Mouse (Mus musculus): ENCODE results near the gene Immp1l.

- TF ChIP-seq RCOR1 (conservative IDR thresholded peaks at IDR 0.05; ENCODE audit: low read depth, low read length): no peak
- no peak for TF ChIP-seq POLR2A (IDR thresholded peaks at IDR 0.05; ENCODE audit: low read depth, low read length)
- TF ChIP-seq CHD2 (IDR thresholded peaks at IDR 0.05; ENCODE audit: low read length): no peak
- no peak for TF ChIP-seq MAX (IDR thresholded peaks at IDR 0.05; ENCODE audit: low read length)
- TF ChIP-seq CTCF (conservative IDR thresholded peaks at IDR 0.05 in 1 of 2, IDR thresholded peaks at IDR 0.05 in 1 of 2; ENCODE audit: low read depth in 2 of 2, low read length in 2 of 2): no peak
- TF ChIP-seq GABPA (IDR thresholded peaks at IDR 0.05; ENCODE audit: insufficient replicate concordance, low read depth, low read length): no peak
- TF ChIP-seq USF2 (conservative IDR thresholded peaks at IDR 0.05; ENCODE audit: low read depth, low read length): no peak
- TF ChIP-seq ZNF384 (IDR thresholded peaks at IDR 0.05; ENCODE audit: low read depth, low read length): no peak
- TF ChIP-seq ZKSCAN1 (IDR thresholded peaks at IDR 0.05; ENCODE audit: borderline replicate concordance, low read depth, low read length): no peak
- no peak for TF ChIP-seq SIN3A (IDR thresholded peaks at IDR 0.05; ENCODE audit: low read length)
- no peak for TF ChIP-seq BHLHE40 (IDR thresholded peaks at IDR 0.05; ENCODE audit: low read depth, low read length)
Observed at GRCm38 (mm10) chr2:105913655-105914366, 9.4 kb downstream of the Immp1l start.
